Mouse (Mus musculus) small intestine, adult 2 months (tissue): ENCODE results near the gene Atxn7l1. TPM values are rescaled to one million over a fixed set of nuclear protein-coding genes. Genes with fewer than 3 reads are reported as not detected.
"Not testable (repeated sequence)": the region's sequence is repeated elsewhere in the genome, so short reads cannot be mapped to it uniquely, and the experiment has no call there.

ENCODE experiments used
- H3K27ac ChIP-seq: fragments of 200-500 bp; 2 replicates; pipeline ENCODE4 v1.5.1; 2012; ENCODE audit warnings: low read depth, low read length, control low read depth, inconsistent platforms; ENCODE audit not compliant: insufficient read depth
- H3K27me3 ChIP-seq: fragments of 200-500 bp; 2 replicates; pipeline ENCODE4 v1.6.1; 2012; ENCODE audit warnings: mild to moderate bottlenecking, moderate library complexity, low read length, inconsistent platforms; ENCODE audit not compliant: control insufficient read depth, insufficient read depth
- H3K36me3 ChIP-seq: fragments of 200-500 bp; 2 replicates; pipeline ENCODE4 v1.6.1; 2012; ENCODE audit warnings: mild to moderate bottlenecking, low read length, control low read depth, inconsistent platforms; ENCODE audit not compliant: control insufficient read depth, insufficient read depth
- H3K4me1 ChIP-seq: fragments of 200-500 bp; 2 replicates; pipeline ENCODE4 v1.6.1; 2012; ENCODE audit warnings: low read length, inconsistent platforms, mixed read lengths; ENCODE audit not compliant: control insufficient read depth, insufficient read depth, insufficient read length
- H3K4me3 ChIP-seq: fragments of 200-500 bp; 2 replicates; pipeline ENCODE4 v1.5.1; 2012; ENCODE audit warnings: low read depth, mild to moderate bottlenecking, control low read depth, inconsistent platforms, low read length, moderate library complexity
- CTCF ChIP-seq: fragments of 200-500 bp; IDR thresholded peaks from 2 replicates; pipeline ENCODE4 v1.5.1; 2012; ENCODE audit warnings: low read depth, mild to moderate bottlenecking, control low read depth, inconsistent platforms, low read length, moderate library complexity, mixed read lengths; ENCODE audit not compliant: insufficient replicate concordance, insufficient read length; ENCODE audit errors: extremely low read depth
- POLR2A ChIP-seq: fragments of 200-500 bp; IDR thresholded peaks from 2 replicates; pipeline ENCODE4 v1.6.1; 2012; ENCODE audit warnings: low read depth, mild to moderate bottlenecking, control low read depth, inconsistent platforms, low read length, moderate library complexity
- WGBS: fragments of 180-500 bp; shearing (Covaris S2); methylation state at CpG from one replicate; pipeline ENCODE4 v1.1.7; 2018; 5-methylcytosine and 5-hydroxymethylcytosine counted together
- polyA plus RNA-seq: library from polyadenylated mRNA; depleted of rRNA; stranded (reverse); fragments of >200 nt; gene quantifications from 2 replicates; pipeline ENCODE4 v1.2.3, GENCODE M21; 2012

The Atxn7l1 gene
- polyA plus RNA-seq, 1 experiment, result 19.2 TPM

GRCm38 (mm10) chr12:33153131-33153530 lies 5.6 kb downstream of the Atxn7l1 start:
- Histone ChIP-seq H3K4me3 (no peak overlapping the region), H3K27me3 (no peaks in the 10 kb centered on the region), H3K36me3 (no peaks in the 10 kb centered on the region), H3K27ac (no peak overlapping the region), H3K4me1 (peaks cover 16% of the 10 kb centered on the region)
- no peak for TF ChIP-seq CTCF
- no peak for TF ChIP-seq POLR2A
- WGBS, result 65% methylated on average over 7 of the region's 7 CpGs

- Histone ChIP-seq H3K4me3 (no peak overlapping the region), H3K36me3 (no peaks in the 10 kb centered on the region), H3K27ac (no peak overlapping the region), H3K27me3 (no peaks in the 10 kb centered on the region), H3K4me1 (peaks cover 16% of the 10 kb centered on the region)
- TF ChIP-seq POLR2A (no peak), CTCF (no peak)
- WGBS, result 84% methylated on average over 3 of the region's 3 CpGs
These were observed 6.4 kb downstream of the Atxn7l1 start for GRCm38 (mm10) chr12:33153850-33154249.

- WGBS, result 93% methylated on average over 3 of the region's 3 CpGs
- TF ChIP-seq CTCF (no peak), POLR2A (no peak)
- Histone ChIP-seq H3K36me3 (no peaks in the 10 kb centered on the region; the same call in 1 of the 2 replicates), H3K4me3 (no peak overlapping the region), H3K27me3 (no peaks in the 10 kb centered on the region), H3K27ac (no peak overlapping the region), H3K4me1 (peaks cover 12% of the 10 kb centered on the region)
These were observed 7.2 kb downstream of the Atxn7l1 start for GRCm38 (mm10) chr12:33154732-33155131.

DNA sequence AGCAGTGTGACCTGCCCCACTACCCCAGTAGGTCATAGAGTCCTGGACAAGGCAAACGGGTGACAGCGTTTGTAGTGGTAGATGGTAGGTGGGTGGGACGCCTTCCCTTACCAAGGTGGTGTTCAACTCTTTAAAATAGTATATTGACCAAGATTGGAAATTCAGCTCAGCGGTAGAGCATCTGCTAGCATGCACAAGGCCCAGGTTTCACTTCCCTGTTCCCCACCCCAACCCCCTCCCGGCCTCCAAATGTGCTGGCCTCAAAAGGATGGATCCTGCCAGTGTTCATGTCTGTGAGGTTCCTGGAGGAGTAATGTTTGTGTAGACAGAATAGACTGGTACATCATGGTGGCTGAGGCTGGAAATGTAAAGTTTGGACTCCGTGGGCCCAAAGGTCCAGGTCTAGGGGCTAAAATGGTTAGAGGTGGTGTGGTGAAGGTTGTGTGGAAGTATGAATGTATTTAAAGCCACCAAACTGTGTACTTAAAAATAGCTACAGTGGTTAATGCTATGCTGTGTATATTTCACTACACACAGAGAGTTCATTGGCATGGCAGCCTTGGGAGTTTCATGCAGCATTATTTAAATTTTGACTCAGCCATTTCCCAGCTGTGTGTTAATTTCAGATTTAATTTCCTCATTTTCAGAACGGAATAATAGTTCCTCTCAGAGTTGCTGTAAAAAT lies 9.0 kb downstream of the Atxn7l1 start:
- H3K27ac ChIP-seq, result no peak overlapping the region

DNA sequence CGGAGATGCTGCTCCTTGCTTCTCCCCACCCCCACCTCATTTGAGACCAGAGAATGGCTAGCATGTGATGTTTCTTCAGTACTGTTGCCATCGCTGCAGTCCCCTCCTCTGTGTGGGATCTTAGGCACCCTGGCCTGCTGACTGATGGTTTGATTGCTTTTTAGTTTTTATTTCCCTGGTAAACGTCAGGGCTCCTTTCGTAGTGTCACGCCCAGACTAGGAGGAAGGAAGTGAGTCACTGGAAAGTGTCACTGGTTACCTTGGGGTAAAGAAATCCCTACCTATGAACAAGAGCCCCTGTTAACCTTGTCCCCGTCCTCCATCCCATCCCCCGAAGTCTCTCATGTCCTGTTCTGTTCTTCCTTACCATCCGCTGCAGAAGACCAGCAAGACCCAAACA lies 10.8 kb downstream of the Atxn7l1 start:
- H3K4me1 ChIP-seq, result peaks cover 8% of the 10 kb centered on the region; the same call in 1 of the 2 replicates
- no peaks in the 10 kb centered on the region for H3K27me3 ChIP-seq
- no peak overlapping the region for H3K27ac ChIP-seq
- 70% methylated on average over 8 of the region's 8 CpGs for WGBS
- no peaks in the 10 kb centered on the region; the same call in 1 of the 2 replicates for H3K36me3 ChIP-seq
- TF ChIP-seq CTCF, result no peak
- no peak for TF ChIP-seq POLR2A
- no peak overlapping the region for H3K4me3 ChIP-seq

More for the DNA sequence above, 9.0 kb downstream of the Atxn7l1 start:
- H3K27me3 ChIP-seq, result no peaks in the 10 kb centered on the region
- no peak for TF ChIP-seq CTCF
- no peak for TF ChIP-seq POLR2A
- no peaks in the 10 kb centered on the region; the same call in 1 of the 2 replicates for H3K36me3 ChIP-seq
- no peak overlapping the region for H3K4me3 ChIP-seq
- peaks cover 12% of the 10 kb centered on the region for H3K4me1 ChIP-seq
- WGBS, result 85% methylated on average over 7 of the region's 7 CpGs

DNA sequence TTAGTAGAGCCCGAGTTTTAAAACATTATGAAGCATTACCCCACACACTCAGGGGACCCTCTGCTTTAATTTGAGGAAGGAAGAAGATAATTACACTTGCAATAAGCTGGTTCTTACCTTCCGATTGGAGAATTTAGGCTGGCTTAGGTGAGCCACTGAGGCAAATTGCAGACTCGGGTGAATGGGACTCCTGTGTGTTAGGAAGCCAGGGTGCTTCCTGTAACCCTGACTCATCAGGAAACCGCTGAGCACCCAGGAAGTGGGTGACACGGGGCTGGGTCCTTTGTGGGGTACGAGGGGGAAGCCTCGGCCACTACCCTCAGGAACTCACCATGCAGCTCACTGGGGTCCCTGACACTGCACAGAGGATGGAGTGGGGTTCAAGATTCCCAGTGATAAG lies 12.9 kb downstream of the Atxn7l1 start:
- no peak overlapping the region for H3K27ac ChIP-seq
- no peaks in the 10 kb centered on the region; the same call in 1 of the 2 replicates for H3K4me1 ChIP-seq
- 69% methylated on average over 7 of the region's 7 CpGs for WGBS
- H3K27me3 ChIP-seq, result no peaks in the 10 kb centered on the region
- H3K36me3 ChIP-seq, result no peaks in the 10 kb centered on the region; the same call in 1 of the 2 replicates
- TF ChIP-seq POLR2A (no peak), CTCF (no peak)
- H3K4me3 ChIP-seq, result no peak overlapping the region

DNA sequence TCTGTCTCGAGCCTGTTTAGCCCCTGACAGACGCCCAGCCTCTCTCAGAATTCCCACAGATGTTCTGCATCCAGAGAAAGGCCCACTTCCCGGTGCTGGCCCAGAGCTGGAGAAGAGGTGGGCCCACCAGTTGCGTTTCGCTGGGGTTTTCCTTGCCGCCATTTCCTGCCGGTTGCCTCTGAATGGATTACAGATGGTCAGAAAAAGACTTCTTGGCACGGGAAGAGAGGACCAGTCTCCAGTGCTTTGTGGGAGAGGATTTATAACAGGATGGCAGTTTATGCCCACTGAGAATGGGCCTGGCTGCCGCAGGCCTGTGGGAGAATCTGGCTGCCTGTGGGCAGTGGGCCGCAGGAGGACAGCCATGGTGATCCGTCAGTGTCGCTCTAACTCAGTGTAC lies 15.0 kb downstream of the Atxn7l1 start:
- Histone ChIP-seq H3K36me3 (no peaks in the 10 kb centered on the region; the same call in 1 of the 2 replicates), H3K4me1 (no peaks in the 10 kb centered on the region; the same call in 1 of the 2 replicates), H3K27me3 (no peaks in the 10 kb centered on the region), H3K27ac (no peak overlapping the region), H3K4me3 (no peak overlapping the region)
- 80% methylated on average over 12 of the region's 12 CpGs for WGBS
- TF ChIP-seq POLR2A (no peak), CTCF (no peak)

- H3K4me1 ChIP-seq, H3K27ac ChIP-seq, H3K4me3 ChIP-seq, H3K27me3 ChIP-seq, H3K36me3 ChIP-seq: not testable (repeated sequence)
- WGBS, result 91% methylated on average over 5 of the region's 5 CpGs
These were observed 16.5 kb downstream of the Atxn7l1 start for GRCm38 (mm10) chr12:33164019-33164418.
